Mouse (Mus musculus) ES-Bruce4 (cell line): ENCODE measurements around the gene Vash1. TPM values are rescaled to one million over a fixed set of nuclear protein-coding genes. Genes with fewer than 3 reads are reported as not detected.
A peak's percentile ranks its signal among the peaks of the same experiment; 100 is the strongest.

Source experiments
- H3K27ac ChIP-seq: 2 replicates; pipeline ENCODE4 v1.5.1; 2012; ENCODE audit warnings: low read length, inconsistent platforms; ENCODE audit not compliant: insufficient read depth
- H3K27me3 ChIP-seq: 2 replicates; pipeline ENCODE4 v1.6.1; 2012; ENCODE audit warnings: mild to moderate bottlenecking, low read length, inconsistent platforms; ENCODE audit not compliant: control insufficient read depth, poor library complexity, insufficient read depth, severe bottlenecking
- H3K36me3 ChIP-seq: 2 replicates; pipeline ENCODE4 v1.6.1; 2012; ENCODE audit warnings: inconsistent platforms, mild to moderate bottlenecking, low read length, moderate library complexity; ENCODE audit not compliant: control insufficient read depth, poor library complexity, insufficient read depth, severe bottlenecking
- H3K4me1 ChIP-seq: one replicate; pipeline ENCODE4 v1.8.1; 2011; ENCODE audit warnings: low read length; ENCODE audit not compliant: control insufficient read depth, insufficient read depth
- H3K4me3 ChIP-seq: 2 replicates; pipeline ENCODE4 v1.5.1; 2011; ENCODE audit warnings: low read depth, mild to moderate bottlenecking, low read length
- H3K9ac ChIP-seq: 2 replicates; pipeline ENCODE4 v1.6.1; 2012; ENCODE audit warnings: low read depth, mild to moderate bottlenecking, inconsistent platforms; ENCODE audit not compliant: poor library complexity, severe bottlenecking
- H3K9me3 ChIP-seq: replicated peaks from 2 replicates; pipeline ENCODE4 v1.6.1; 2012; ENCODE audit warnings: mild to moderate bottlenecking, low read length, inconsistent platforms; ENCODE audit not compliant: control insufficient read depth, poor library complexity, insufficient read depth, severe bottlenecking
- CTCF ChIP-seq: IDR thresholded peaks from one replicate; pipeline ENCODE4 v1.8.1; 2011; ENCODE audit warnings: low read depth, low read length
- EP300 ChIP-seq: IDR thresholded peaks from 2 replicates; pipeline ENCODE4 v1.6.1; 2011; ENCODE audit warnings: low read depth, low read length; ENCODE audit not compliant: insufficient read depth
- POLR2A ChIP-seq: IDR thresholded peaks from one replicate; pipeline ENCODE4 v1.8.1; 2011; ENCODE audit warnings: low read length; ENCODE audit not compliant: insufficient read depth
- polyA plus RNA-seq: library from polyadenylated mRNA; stranded (reverse); fragments of >200 nt; gene quantifications from 2 replicates; pipeline ENCODE4 v1.2.4, GENCODE M21; 2011; ENCODE audit warnings: low read depth; ENCODE audit not compliant: missing spikeins, insufficient read depth, insufficient read length

Vash1 gene
- polyA plus RNA-seq, 1 experiment: 5.2 TPM

- no peaks in the 10 kb centered on the region for H3K27me3 ChIP-seq
- peak overlapping the region; percentile 18 for H3K9ac ChIP-seq
- no peaks in the 10 kb centered on the region for H3K36me3 ChIP-seq
- TF ChIP-seq EP300: no peak
- peak; percentile 32 for TF ChIP-seq POLR2A
- no peaks in the 10 kb centered on the region for H3K9me3 ChIP-seq
- peaks cover 19% of the 10 kb centered on the region for H3K4me1 ChIP-seq
- H3K27ac ChIP-seq: peak overlapping the region; percentile 94
- no peak overlapping the region for H3K4me3 ChIP-seq
Observed at GRCm38 (mm10) chr12:86686551-86687330, 8.2 kb downstream of the Vash1 start.

GRCm38 (mm10) chr12:86687445-86687955, 9.0 kb downstream of the Vash1 start:
- no peak for TF ChIP-seq CTCF
- peak; percentile 93 for TF ChIP-seq EP300
- Histone ChIP-seq H3K27ac (peak overlapping the region; percentile 94), H3K36me3 (no peaks in the 10 kb centered on the region), H3K9me3 (no peaks in the 10 kb centered on the region), H3K4me3 (peak overlapping the region; percentile 59), H3K9ac (no peak overlapping the region; the same call in 1 of the 2 replicates), H3K27me3 (no peaks in the 10 kb centered on the region), H3K4me1 (peaks cover 19% of the 10 kb centered on the region)

DNA sequence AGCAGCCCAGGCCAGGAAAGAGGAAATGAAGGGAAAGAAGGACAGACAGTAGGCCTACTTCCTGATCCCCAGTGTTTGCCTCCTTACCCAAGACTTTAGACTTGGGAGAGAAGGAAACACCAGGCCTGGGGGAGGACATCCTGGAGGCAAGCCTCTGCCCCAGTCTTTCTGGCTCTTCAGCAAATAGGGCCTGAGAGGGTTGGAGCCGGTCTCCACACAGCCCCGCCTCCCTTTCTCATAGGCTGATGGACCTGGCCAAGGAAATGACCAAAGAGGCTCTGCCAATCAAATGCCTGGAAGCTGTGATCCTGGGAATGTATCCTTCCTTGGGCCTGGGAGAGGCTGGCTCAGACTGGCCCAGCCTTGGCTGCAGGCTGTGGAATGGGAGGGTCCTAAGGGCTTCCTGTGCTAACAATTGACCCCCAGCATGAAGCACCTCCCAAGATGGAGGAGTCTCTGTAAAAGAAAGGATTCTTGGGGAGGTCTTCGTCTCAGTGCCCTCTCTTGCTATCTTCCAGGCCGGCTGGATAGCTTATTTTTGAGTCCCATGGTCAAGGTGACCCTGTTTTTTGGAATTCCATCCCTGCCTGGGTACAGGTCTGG, 9.6 kb downstream of the Vash1 start:
- peak overlapping the region; percentile 94 for H3K27ac ChIP-seq
- H3K9me3 ChIP-seq: no peaks in the 10 kb centered on the region
- no peaks in the 10 kb centered on the region for H3K27me3 ChIP-seq
- no peaks in the 10 kb centered on the region for H3K36me3 ChIP-seq
- H3K9ac ChIP-seq: no peak overlapping the region; the same call in 1 of the 2 replicates
- peak; percentile 85; the same call in 1 of the 2 replicates for TF ChIP-seq EP300
- peak; percentile 14 for TF ChIP-seq POLR2A
- TF ChIP-seq CTCF: no peak
- H3K4me1 ChIP-seq: peaks cover 19% of the 10 kb centered on the region
- H3K4me3 ChIP-seq: peak overlapping the region; percentile 59

GRCm38 (mm10) chr12:86688917-86689316, 10.4 kb downstream of the Vash1 start:
- Histone ChIP-seq H3K9me3 (no peaks in the 10 kb centered on the region), H3K36me3 (no peaks in the 10 kb centered on the region), H3K9ac (peak overlapping the region; percentile 13; the same call in 1 of the 2 replicates), H3K27me3 (no peaks in the 10 kb centered on the region), H3K4me1 (peaks cover 19% of the 10 kb centered on the region), H3K27ac (peak overlapping the region; percentile 71), H3K4me3 (no peak overlapping the region)
- TF ChIP-seq CTCF (no peak), EP300 (no peak), POLR2A (no peak)

- no peak overlapping the region for H3K27ac ChIP-seq
- no peaks in the 10 kb centered on the region for H3K27me3 ChIP-seq
- no peaks in the 10 kb centered on the region for H3K36me3 ChIP-seq
- no peaks in the 10 kb centered on the region for H3K9me3 ChIP-seq
- no peak overlapping the region for H3K4me3 ChIP-seq
- peaks cover 19% of the 10 kb centered on the region for H3K4me1 ChIP-seq
- H3K9ac ChIP-seq: no peak overlapping the region
- TF ChIP-seq POLR2A (no peak), CTCF (no peak), EP300 (no peak)
Observed at GRCm38 (mm10) chr12:86690700-86691485, 12.4 kb downstream of the Vash1 start.
